Mouse (Mus musculus) cerebellum, adult 2 months (tissue): ENCODE data around the gene Ccl20.

Experiments
- CTCF ChIP-seq: fragments of 200-500 bp; IDR thresholded peaks from 2 replicates; pipeline ENCODE4 v1.5.1; 2011; ENCODE audit warnings: low read depth, mild to moderate bottlenecking, control low read depth, low read length, moderate library complexity, borderline replicate concordance; ENCODE audit not compliant: insufficient read depth
- POLR2A ChIP-seq: fragments of 200-500 bp; IDR thresholded peaks from 2 replicates; pipeline ENCODE4 v1.6.1; 2011; ENCODE audit warnings: low read length, control low read depth, borderline replicate concordance; ENCODE audit not compliant: insufficient read depth

GRCm38 (mm10) chr1:83123201-83123600 is 6.6 kb downstream of the Ccl20 start:
- TF ChIP-seq CTCF (no peak), POLR2A (no peak)
